Mouse (Mus musculus): Measurements from ENCODE around the gene 2310022A10Rik. TPM values are rescaled to one million over a fixed set of nuclear protein-coding genes. Genes with fewer than 3 reads are reported as not detected.

2310022A10Rik gene
- polyA plus RNA-seq, 1 experiment from 2014 or later, result 36.3 TPM

- Histone ChIP-seq H3K4me1 (peaks cover 90% of the 10 kb centered on the region), H3K27me3 (ENCODE audit: insufficient read depth, poor library complexity, severe bottlenecking) (no peaks in the 10 kb centered on the region), H3K9me3 (no peaks in the 10 kb centered on the region), H3K27ac (peak overlapping the region; percentile 24; the same call in 1 of the 2 replicates), H3K4me3 (no peak overlapping the region), H3K36me3 (no peaks in the 10 kb centered on the region)
- no peak for DNase-seq (ENCODE audit: low spot score)
- 53% methylated on average over 4 of the region's 4 CpGs for WGBS
Measured at GRCm38 (mm10) chr7:27601628-27602027, 48.6 kb downstream of the 2310022A10Rik start.

- H3K27ac ChIP-seq, result no peak overlapping the region
- H3K9me3 ChIP-seq, result no peaks in the 10 kb centered on the region
- H3K4me1 ChIP-seq, result peaks cover 90% of the 10 kb centered on the region
- no peak overlapping the region for H3K4me3 ChIP-seq
- WGBS, result 75% methylated on average over 2 of the region's 2 CpGs
- no peak for DNase-seq (ENCODE audit: low spot score)
- H3K27me3 ChIP-seq (ENCODE audit: insufficient read depth, poor library complexity, severe bottlenecking), result no peaks in the 10 kb centered on the region
- no peaks in the 10 kb centered on the region for H3K36me3 ChIP-seq
Measured at GRCm38 (mm10) chr7:27602161-27602560, 49.1 kb downstream of the 2310022A10Rik start.

DNA sequence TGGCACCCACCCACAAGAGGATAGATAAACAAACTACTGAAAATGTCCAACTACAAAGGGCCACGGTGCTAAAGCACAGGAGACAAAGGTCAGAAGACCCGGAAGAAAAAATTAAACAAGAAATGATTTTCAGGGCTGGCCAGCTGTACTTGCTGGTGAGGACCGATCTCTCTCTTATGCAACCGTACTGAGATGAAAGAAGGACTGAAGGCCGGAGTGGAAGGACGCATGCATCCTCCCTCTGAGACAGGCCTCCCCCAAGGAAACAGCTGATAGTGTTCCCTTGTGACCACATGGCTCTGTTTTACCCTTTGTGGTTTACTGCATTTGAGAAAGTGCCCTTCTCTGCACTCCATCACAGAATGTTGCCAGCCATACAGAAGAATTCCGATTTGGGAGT lies 49.8 kb downstream of the 2310022A10Rik start:
- Histone ChIP-seq H3K36me3 (no peaks in the 10 kb centered on the region), H3K27ac (peak overlapping the region; percentile 69), H3K9me3 (no peaks in the 10 kb centered on the region), H3K27me3 (ENCODE audit: insufficient read depth, poor library complexity, severe bottlenecking) (no peaks in the 10 kb centered on the region), H3K4me1 (peaks cover 90% of the 10 kb centered on the region), H3K4me3 (no peak overlapping the region)
- 73% methylated on average over 7 of the region's 7 CpGs for WGBS
- no peak for DNase-seq (ENCODE audit: low spot score)

GRCm38 (mm10) chr7:27604661-27605348 lies 51.8 kb downstream of the 2310022A10Rik start:
- no peaks in the 10 kb centered on the region for H3K9me3 ChIP-seq
- DNase-seq (ENCODE audit: low spot score), result no peak
- H3K4me3 ChIP-seq, result no peak overlapping the region; the same call in 1 of the 2 replicates
- H3K36me3 ChIP-seq, result peaks cover 10% of the 10 kb centered on the region
- peak overlapping the region; percentile 84 for H3K27ac ChIP-seq
- H3K27me3 ChIP-seq (ENCODE audit: insufficient read depth, poor library complexity, severe bottlenecking), result no peaks in the 10 kb centered on the region
- WGBS, result 48% methylated on average over 5 of the region's 5 CpGs
- H3K4me1 ChIP-seq, result peaks cover 95% of the 10 kb centered on the region

DNA sequence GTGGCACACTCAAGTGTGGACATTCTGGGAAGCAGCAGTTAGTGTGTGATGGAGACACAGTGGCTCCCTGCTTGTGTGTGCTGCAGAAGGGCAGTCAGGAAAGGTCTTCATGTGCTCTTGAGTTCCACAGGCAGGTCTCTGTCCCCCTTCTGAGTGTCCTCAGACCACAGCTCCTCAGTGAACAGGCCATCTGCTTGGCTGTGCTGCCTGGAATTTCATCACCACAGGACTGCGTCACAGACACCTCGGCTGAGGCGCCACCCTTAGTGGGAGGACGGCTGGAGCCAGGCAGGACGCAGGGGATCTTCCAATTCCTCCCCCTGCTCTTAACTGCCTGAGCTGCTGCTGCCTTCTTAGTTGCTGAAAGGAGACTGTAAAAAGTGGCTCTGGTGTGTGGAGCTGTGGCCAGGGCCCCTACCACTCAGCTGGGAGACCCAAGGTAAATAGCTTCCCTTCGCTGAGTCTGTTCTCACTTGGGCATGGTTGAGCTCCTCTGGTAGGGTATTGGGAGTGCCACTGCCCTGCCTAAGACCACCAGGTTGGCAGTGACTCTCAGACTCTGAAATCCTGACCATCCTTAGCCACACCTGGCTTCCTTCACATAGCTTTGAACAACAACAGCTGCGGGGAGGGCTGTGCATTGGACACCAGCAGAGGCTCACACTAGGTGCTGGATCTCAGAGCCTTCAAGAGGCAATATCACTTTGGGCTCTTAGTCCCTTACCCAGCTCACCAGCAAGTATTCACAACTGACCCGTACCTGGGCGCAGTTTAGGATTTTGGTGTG lies 52.7 kb downstream of the 2310022A10Rik start:
- peaks cover 86% of the 10 kb centered on the region for H3K4me1 ChIP-seq
- 42% methylated on average over 9 of the region's 9 CpGs for WGBS
- peak; percentile 88 for DNase-seq (ENCODE audit: low spot score)

DNA sequence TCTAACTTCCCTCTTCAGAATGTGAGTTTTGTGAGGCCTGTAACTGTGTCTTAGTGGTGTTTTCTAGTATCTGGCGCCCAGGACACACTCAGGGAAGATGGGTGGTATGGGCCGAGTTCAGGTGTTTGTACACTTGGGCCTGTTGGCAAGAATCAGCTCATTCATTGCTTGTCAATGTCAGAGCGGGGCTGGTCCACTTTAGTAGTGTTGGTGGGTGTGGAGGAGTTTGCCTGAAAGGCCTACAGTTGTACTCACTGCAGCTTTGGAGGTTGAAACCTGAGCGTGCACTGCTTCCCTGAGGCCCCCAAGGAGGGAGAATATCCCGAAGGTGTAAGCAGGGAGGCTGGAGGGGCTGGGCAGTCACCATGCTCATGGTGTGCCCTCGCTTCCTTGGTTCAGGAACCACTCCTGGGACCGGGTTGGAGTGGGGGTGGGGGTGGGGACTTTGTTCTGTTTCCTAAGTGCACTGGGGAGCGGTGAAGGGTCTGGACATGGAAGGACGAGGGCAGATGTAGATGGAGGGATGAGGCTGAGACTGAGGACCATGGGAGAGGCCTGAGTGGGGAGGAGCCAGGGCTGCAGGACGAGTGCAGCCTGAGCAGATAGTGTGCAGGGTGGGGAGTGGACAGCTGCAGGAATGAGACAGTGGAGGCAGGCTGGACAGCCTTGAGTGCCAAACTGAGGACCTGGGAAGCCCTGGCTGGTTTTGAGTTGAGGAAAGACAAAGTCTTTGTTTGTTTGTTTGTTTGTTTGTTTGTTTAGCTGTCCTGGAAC lies 53.6 kb downstream of the 2310022A10Rik start:
- peaks cover 25% of the 10 kb centered on the region for H3K36me3 ChIP-seq
- H3K4me1 ChIP-seq, result peaks cover 77% of the 10 kb centered on the region
- H3K27ac ChIP-seq, result peak overlapping the region; percentile 84
- H3K9me3 ChIP-seq, result no peaks in the 10 kb centered on the region
- H3K27me3 ChIP-seq (ENCODE audit: insufficient read depth, poor library complexity, severe bottlenecking), result no peaks in the 10 kb centered on the region
- peak overlapping the region; percentile 10 for H3K4me3 ChIP-seq
- 46% methylated on average over 10 of the region's 10 CpGs for WGBS
- no peak for DNase-seq (ENCODE audit: low spot score)

More for the DNA sequence above, 52.7 kb downstream of the 2310022A10Rik start:
- Histone ChIP-seq H3K36me3 (peaks cover 18% of the 10 kb centered on the region), H3K27me3 (ENCODE audit: insufficient read depth, poor library complexity, severe bottlenecking) (no peaks in the 10 kb centered on the region), H3K4me3 (peak overlapping the region; percentile 29), H3K9me3 (no peaks in the 10 kb centered on the region), H3K27ac (peak overlapping the region; percentile 84)

GRCm38 (mm10) chr7:27607580-27607979 lies 54.5 kb downstream of the 2310022A10Rik start:
- Histone ChIP-seq H3K4me1 (peaks cover 69% of the 10 kb centered on the region), H3K9me3 (no peaks in the 10 kb centered on the region), H3K27ac (peak overlapping the region; percentile 84), H3K4me3 (peak overlapping the region; percentile 25; the same call in 1 of the 2 replicates), H3K27me3 (ENCODE audit: insufficient read depth, poor library complexity, severe bottlenecking) (no peaks in the 10 kb centered on the region), H3K36me3 (peaks cover 25% of the 10 kb centered on the region)
- no peak for DNase-seq (ENCODE audit: low spot score)
- 59% methylated on average over 5 of the region's 5 CpGs for WGBS

GRCm38 (mm10) chr7:27608130-27608529 lies 55.1 kb downstream of the 2310022A10Rik start:
- peaks cover 68% of the 10 kb centered on the region for H3K4me1 ChIP-seq

GRCm38 (mm10) chr7:27609285-27609684 lies 56.3 kb downstream of the 2310022A10Rik start:
- Histone ChIP-seq H3K27ac (peak overlapping the region; percentile 62; the same call in 1 of the 2 replicates), H3K36me3 (peaks cover 25% of the 10 kb centered on the region), H3K4me1 (peaks cover 63% of the 10 kb centered on the region), H3K9me3 (no peaks in the 10 kb centered on the region), H3K4me3 (no peak overlapping the region), H3K27me3 (ENCODE audit: insufficient read depth, poor library complexity, severe bottlenecking) (no peaks in the 10 kb centered on the region)
- DNase-seq (ENCODE audit: low spot score), result no peak
- 31% methylated on average over 4 of the region's 4 CpGs for WGBS

More at GRCm38 (mm10) chr7:27608130-27608529, 55.1 kb downstream of the 2310022A10Rik start:
- Histone ChIP-seq H3K36me3 (peaks cover 25% of the 10 kb centered on the region), H3K4me3 (no peak overlapping the region; the same call in 1 of the 2 replicates), H3K27me3 (ENCODE audit: insufficient read depth, poor library complexity, severe bottlenecking) (no peaks in the 10 kb centered on the region), H3K27ac (peak overlapping the region; percentile 84), H3K9me3 (no peaks in the 10 kb centered on the region)
- DNase-seq (ENCODE audit: low spot score), result no peak
- 87% methylated on average over 3 of the region's 3 CpGs for WGBS

GRCm38 (mm10) chr7:27609688-27610087 lies 56.7 kb downstream of the 2310022A10Rik start:
- no peak for DNase-seq (ENCODE audit: low spot score)
- no peaks in the 10 kb centered on the region for H3K27me3 ChIP-seq (ENCODE audit: insufficient read depth, poor library complexity, severe bottlenecking)
- H3K4me3 ChIP-seq, result no peak overlapping the region
- H3K9me3 ChIP-seq, result no peaks in the 10 kb centered on the region
- WGBS, result 44% methylated on average over 2 of the region's 2 CpGs
- peaks cover 59% of the 10 kb centered on the region for H3K4me1 ChIP-seq
- peaks cover 27% of the 10 kb centered on the region for H3K36me3 ChIP-seq
- peak overlapping the region; percentile 62; the same call in 1 of the 2 replicates for H3K27ac ChIP-seq

- no peaks in the 10 kb centered on the region for H3K27me3 ChIP-seq (ENCODE audit: insufficient read depth, poor library complexity, severe bottlenecking)
- H3K4me1 ChIP-seq, result peaks cover 52% of the 10 kb centered on the region
- no peak overlapping the region for H3K27ac ChIP-seq
- peaks cover 27% of the 10 kb centered on the region for H3K36me3 ChIP-seq
- no peak overlapping the region for H3K4me3 ChIP-seq
- no peak for DNase-seq (ENCODE audit: low spot score)
- H3K9me3 ChIP-seq, result no peaks in the 10 kb centered on the region
- 88% methylated on average over 3 of the region's 3 CpGs for WGBS
Measured at GRCm38 (mm10) chr7:27610370-27610769, 57.3 kb downstream of the 2310022A10Rik start.

GRCm38 (mm10) chr7:27610871-27611270 lies 57.8 kb downstream of the 2310022A10Rik start:
- peaks cover 47% of the 10 kb centered on the region for H3K4me1 ChIP-seq
- no peak for DNase-seq (ENCODE audit: low spot score)
- H3K27ac ChIP-seq, result no peak overlapping the region
- no peaks in the 10 kb centered on the region for H3K9me3 ChIP-seq
- H3K27me3 ChIP-seq (ENCODE audit: insufficient read depth, poor library complexity, severe bottlenecking), result no peaks in the 10 kb centered on the region
- WGBS, result 93% methylated on average over 5 of the region's 5 CpGs
- H3K4me3 ChIP-seq, result no peak overlapping the region
- peaks cover 30% of the 10 kb centered on the region for H3K36me3 ChIP-seq
